Mouse (Mus musculus) limb, embryonic 11.5 days (tissue): ENCODE measurements around the gene Lpcat4. TPM values are rescaled to one million over a fixed set of nuclear protein-coding genes. Genes with fewer than 3 reads are reported as not detected.

Experiments
- polyA plus RNA-seq: library from polyadenylated mRNA; unstranded; fragments of >200 nt; fragmentation: Nextera tagmentation; extraction: Ambion mirVana; gene quantifications from 2 replicates; pipeline ENCODE4 v1.2.1, GENCODE M21; 2014

The Lpcat4 gene
- polyA plus RNA-seq, 1 experiment from 2014 or later = 14.2 TPM

Other genes starting within 250 kb of the Lpcat4 start
- not detected in 2 replicates for gene Olfr1309, start 249.2 kb upstream of the Lpcat4 start, polyA plus RNA-seq
- not detected in 2 replicates for gene Olfr1310, start 226.8 kb upstream of the Lpcat4 start, polyA plus RNA-seq
- gene Olfr1311, start 215.1 kb upstream of the Lpcat4 start, polyA plus RNA-seq = not detected in 2 replicates
- gene Olfr1312, start 189.2 kb upstream of the Lpcat4 start, polyA plus RNA-seq = not detected in 2 replicates
- not detected in 2 replicates for gene Olfr1313, start 161.6 kb upstream of the Lpcat4 start, polyA plus RNA-seq
- not detected in 2 replicates for gene Olfr1314, start 142.7 kb upstream of the Lpcat4 start, polyA plus RNA-seq
- gene Olfr1315-ps1, start 124.0 kb upstream of the Lpcat4 start, polyA plus RNA-seq = not detected in 2 replicates
- not detected in 2 replicates for gene Olfr1316, start 104.5 kb upstream of the Lpcat4 start, polyA plus RNA-seq
- not detected in 2 replicates for gene Olfr1317, start 99.1 kb upstream of the Lpcat4 start, polyA plus RNA-seq
- not detected in 2 replicates for gene Olfr1318, start 85.3 kb upstream of the Lpcat4 start, polyA plus RNA-seq
- gene Nutm1, start 19.8 kb downstream of the Lpcat4 start, polyA plus RNA-seq = not detected in 2 replicates
- gene Nop10, start 22.5 kb downstream of the Lpcat4 start, polyA plus RNA-seq = 180 and 182 TPM in 2 replicates
- gene Slc12a6, start 26.4 kb downstream of the Lpcat4 start, polyA plus RNA-seq = 9.7 TPM in 2 replicates
- gene Gm21985, start 26.8 kb downstream of the Lpcat4 start, polyA plus RNA-seq = 0.08 TPM in 1 of 2 replicates, not detected in the other
- gene Emc4, start 128.6 kb downstream of the Lpcat4 start, polyA plus RNA-seq = 103 and 106 TPM in 2 replicates
- 50.3 and 50.7 TPM in 2 replicates for gene Katnbl1, start 139.7 kb downstream of the Lpcat4 start, polyA plus RNA-seq
- gene Emc7, start 215.5 kb downstream of the Lpcat4 start, polyA plus RNA-seq = 9.4 and 10.2 TPM in 2 replicates
- gene Chrm5, start 241.3 kb downstream of the Lpcat4 start, polyA plus RNA-seq = 0.12 TPM in 1 of 2 replicates, not detected in the other